Mouse (Mus musculus) kidney, postnatal 14 days (tissue): ENCODE data around the gene Rapgef1.
A peak's percentile ranks its signal among the peaks of the same experiment; 100 is the strongest.

Experiments
- DNase-seq: peaks from one replicate; pipeline ENCODE4 v3.0.0; 2022; ENCODE audit warnings: mixed read lengths

Gene Rapgef1

DNA sequence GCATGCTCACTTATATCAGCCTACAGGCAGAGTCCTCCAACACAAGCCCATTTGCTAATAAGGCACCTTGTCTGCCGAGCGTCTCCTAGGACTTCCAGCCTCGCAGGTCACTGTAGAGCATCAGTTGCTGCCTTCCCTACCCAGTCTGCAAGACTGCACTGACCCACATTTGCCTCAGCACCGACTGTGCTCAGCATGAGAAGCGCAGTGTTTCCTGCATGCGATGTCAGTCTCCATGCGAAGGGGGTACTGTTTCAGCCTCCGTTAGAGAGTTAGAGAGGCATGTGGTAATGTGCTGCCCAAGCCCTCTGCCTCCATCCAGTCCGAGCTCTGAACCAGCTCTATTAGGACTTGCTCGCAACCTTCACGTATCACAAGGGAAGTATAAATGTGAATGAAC is 54.6 kb downstream of the Rapgef1 start:
- DNase-seq: no peak

DNA sequence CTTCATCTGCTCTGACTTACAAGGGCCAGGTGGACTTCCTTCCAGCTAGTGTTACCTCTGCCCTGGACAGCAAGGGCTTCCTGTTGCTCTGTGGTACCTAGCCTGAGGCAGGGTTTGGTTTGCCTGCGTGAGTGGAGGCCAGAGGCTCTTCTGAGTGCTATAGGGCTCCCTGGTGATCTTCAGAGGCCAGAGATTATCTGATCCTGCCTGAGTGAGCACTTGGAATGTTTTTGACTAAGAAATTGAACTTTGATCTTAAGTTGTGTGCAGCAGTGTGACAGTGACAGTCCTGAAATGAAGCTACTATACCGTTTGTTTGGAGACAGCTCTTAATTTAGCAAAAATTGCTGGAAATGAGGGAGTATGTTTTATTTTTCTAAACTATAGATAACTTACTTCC is 55.0 kb downstream of the Rapgef1 start:
- no peak for DNase-seq

DNA sequence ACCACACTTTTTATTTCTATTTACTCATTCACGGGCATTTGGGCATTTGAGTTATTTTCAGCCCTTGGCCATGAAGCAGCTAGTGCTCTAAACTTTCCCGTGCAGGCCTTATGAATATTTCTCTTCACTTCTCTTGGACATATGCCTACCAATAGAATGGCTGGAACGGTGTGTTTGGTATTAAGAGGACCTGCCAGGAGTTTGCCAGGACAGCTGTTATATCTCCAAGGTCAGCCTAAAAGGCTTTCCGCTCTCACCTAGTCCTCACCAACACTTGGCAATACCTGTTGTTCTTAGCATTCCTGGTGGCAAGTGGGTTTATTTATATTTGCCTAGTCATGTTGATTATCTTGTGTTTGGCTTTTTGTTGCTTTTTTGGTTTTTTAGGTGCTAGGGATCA is 56.3 kb downstream of the Rapgef1 start:
- DNase-seq: no peak

DNA sequence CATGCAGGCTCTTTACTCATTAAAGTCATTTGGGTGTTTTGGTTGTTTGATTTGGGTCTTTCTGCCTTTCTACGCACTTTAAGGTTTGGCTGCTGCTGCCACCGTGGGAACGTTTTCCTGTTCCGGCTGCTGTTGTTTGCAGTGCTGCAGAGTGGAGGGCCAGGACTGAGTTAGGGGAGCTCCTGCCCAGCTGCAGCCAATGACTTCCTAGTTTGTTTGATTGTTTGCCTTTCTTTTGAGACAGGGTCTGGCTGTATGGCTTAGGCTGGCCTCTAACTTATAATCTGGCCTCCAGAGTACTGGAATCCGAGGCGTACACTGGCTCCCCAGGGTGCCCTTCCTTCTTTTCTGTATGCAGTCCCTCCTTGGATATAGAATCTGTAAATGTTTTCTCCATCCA is 57.0 kb downstream of the Rapgef1 start:
- no peak for DNase-seq

DNA sequence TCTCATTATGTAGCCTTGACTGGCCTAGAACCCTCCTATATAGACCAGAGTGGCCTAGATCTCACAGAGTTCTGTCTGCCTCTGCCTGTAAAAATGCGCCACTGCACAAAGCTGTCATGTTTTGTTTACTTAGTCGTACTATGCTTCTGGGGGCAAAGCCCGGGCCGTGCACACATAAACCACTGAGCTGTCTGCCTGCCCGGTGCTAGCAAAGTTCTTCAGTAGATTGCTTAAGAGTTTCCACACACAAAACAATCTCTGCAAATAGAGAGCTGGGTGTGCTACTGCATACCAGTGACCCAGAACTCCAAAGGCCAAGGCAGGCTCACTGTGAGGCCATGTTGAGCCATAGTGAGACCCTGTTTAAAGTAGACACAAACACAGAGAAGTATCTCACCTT is 58.3 kb downstream of the Rapgef1 start:
- DNase-seq: peak; percentile 32

DNA sequence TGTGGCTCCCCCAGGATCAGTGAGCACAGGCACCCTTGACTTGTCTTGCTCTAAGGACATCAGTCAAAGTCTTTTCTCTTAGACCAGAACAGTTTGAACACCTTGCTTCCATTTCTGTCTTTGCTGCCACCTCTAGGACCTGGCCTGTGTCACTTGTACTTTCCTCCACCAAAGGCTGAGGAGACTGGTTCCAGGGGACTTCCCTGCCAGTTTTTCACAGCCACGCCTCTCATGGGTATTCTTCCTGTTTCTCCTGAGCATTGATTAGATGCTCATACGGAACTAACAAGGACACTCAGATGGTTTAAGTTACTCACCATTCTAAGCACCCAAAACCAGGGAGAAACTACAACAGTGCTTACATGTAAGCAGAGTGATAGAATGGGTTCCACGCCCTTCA is 59.0 kb downstream of the Rapgef1 start:
- DNase-seq: no peak

DNA sequence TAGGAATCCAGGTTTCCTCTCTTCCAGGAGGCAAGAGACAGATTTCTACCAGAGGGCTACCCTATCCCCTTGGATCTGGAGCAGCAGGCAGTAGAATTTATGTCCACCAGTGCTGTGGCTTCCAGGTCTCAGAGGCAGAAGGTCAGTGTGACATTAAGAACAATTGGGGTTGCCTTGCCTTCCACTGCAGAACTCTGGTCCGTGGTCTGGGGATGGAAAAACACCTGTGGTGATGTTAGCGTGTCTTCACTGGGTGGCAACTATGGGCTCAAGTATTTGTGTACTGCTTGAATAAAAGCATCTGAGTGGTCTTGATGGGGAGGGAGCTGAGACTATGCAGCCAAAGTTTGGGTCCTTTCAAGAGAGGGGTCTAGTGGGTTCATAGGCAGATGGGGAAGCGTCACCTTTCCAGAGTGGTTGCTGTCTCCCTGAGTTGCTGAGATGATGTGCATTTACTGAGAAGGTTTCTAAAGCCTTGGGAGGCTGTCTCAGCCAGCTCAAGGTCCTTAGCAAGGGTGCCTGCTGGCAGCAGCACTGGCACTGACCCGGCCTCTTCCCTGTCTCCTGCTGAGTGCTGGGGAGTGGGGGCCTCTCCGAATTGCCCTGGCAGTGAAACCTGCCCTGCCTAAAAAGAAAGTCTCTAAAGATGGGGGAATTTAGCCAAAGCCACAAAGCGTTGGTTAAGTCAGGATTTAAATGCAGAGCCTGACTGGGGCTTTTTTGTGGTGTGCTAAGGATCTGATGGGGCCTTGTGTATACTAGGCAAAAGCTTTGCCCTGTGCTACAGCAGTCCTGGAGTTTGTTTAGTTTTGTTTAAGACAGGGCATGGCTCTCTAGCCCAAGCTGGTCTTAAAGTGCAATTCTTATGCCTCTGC is 60.4 kb downstream of the Rapgef1 start:
- no peak for DNase-seq

DNA sequence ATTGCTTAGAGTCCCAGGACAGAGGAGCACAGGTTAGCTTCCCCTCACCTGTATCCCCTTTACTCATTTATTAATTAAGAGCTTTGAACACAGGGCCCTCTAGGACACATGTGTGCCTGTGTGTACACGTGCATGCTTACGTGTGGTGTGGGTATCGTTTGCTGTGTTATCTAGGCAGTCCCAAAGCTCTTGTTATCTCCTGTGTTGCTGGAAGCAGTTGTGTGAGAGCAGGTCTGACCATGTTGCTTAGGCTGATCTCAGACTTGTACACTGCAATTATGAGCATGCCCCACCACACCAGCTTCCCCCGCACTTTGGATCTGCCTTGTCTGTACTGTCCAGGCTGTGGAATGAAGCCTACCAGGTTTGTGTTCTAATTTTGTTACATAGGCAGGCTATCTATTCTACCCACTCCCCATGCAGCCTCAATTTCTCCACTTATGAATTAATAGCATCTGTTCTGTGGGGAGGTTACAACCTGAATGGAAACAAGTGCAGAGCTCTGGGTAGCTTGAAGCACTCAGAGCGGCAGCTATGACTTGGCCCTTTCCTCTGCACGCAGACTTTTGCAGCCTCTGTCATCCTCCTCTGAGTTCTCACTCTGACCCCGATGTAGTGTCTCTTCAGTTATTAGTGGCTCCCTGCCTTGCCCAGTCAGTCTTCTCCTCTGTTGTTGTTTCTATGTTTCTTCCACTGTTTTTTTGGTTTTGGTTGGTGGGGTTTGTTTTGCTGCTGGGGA is 63.9 kb downstream of the Rapgef1 start:
- no peak for DNase-seq

DNA sequence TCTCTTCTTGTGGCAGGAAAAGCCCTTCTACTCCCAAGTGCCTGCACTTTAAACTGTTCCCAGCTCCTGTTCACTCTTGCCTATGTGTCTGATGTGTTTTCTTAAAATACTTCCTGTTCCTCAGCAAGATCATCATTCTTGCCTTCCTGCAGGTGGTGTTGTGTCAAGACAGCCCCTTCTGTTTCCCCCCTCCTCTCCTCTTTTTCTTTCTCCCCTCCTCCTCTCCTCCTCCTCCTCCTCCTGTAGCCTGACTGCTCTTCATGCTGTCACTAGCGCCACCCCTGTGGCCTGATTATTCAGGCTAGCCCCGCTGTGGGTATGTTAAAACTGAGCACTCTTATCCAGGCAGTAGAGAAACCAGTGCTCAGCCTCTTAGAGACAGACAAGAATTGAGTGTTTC is 65.0 kb downstream of the Rapgef1 start:
- no peak for DNase-seq

DNA sequence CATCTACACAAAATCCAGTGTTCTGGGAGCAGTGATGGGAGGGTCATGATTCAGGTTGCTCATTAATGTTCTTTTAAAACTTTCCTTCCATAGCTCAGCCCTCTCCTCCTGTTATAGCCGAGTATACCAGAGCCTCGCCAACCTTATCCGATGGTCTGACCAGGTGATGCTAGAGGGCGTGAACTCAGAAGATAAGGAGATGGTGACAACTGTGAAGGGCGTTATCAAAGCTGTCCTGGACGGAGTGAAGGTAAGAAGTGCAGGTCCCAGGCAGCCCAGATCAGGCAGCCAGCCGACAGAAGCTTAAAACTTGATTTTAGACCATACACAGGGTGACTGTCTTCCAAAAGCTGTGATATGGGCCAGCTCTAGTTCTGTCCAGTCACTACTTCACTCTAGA is 69.5 kb downstream of the Rapgef1 start:
- no peak for DNase-seq

DNA sequence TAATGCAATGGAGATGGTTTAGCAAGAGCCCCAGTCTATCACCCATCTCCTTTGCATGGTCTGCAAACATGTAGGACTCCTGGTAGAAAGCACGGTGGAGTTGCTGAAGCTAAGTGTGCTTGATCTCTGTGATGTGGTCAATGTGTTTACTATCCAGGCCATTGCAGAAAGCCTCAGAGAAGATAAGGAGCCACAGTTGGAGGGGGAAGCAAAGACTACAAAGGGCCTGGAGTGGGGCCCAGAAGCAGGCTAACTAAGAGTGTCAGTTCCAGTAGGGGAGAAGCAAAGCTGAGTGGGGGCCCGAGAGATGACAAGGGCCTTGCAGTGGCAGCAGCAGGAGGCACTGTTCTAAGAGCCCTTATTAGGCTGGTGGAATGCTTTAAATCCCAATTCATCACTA is 70.0 kb downstream of the Rapgef1 start:
- no peak for DNase-seq

DNA sequence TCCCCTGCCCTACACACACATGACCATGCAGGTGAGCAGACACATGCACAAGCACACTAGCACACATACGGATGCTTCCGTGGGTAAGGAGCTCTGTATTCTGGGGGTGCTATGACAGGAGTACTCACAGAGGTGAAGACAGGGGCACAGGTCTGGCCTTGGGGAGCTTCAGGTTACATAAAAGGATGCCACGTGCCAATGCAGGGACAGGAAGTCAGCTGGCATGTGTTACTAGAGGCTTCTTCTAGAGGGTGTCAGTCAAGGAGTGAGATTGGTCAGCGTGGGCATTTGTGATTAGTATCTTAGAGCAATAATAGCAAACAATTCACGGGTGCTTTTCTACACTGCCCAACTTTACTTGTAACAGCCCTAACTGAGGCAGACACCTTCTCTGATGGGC is 71.5 kb downstream of the Rapgef1 start:
- no peak for DNase-seq

DNA sequence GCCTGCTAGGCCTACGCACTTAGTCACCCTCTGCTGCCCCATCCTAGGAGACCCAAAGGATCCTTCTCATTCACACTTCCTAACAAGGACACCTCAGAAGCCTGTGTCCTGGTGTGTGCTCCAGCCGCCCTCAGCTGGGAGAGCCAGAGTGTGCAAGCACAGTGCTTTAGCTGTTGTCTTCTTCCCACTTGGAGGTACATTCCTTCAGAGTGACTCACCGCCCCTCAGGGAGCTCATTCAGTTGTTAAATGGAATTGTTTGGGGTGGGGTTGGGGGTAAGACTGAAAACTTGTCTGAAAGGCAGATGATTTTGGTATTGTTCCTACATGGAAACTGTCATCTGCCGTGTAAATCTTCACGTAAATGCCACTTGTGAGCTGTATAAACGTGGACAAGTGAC is 72.0 kb downstream of the Rapgef1 start:
- no peak for DNase-seq

DNA sequence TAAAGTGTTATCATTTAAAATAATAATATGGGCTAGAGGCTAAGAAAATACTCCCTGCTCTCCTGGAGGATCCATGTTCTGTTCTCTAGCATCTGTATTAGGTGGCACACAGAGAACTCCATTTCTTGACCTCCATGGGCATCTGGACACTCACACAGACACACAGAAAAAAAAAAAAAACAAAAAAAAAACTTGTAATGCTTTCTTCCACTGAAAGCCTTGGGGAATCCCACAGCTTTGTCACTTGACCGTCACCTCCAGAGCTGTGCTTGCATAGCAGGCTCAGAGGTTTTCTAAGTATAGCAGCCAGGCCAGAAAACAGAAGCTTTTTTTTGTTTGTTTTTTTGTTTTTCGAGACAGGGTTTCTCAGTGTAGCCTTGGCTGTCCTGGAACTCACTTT is 72.7 kb downstream of the Rapgef1 start:
- DNase-seq: no peak

DNA sequence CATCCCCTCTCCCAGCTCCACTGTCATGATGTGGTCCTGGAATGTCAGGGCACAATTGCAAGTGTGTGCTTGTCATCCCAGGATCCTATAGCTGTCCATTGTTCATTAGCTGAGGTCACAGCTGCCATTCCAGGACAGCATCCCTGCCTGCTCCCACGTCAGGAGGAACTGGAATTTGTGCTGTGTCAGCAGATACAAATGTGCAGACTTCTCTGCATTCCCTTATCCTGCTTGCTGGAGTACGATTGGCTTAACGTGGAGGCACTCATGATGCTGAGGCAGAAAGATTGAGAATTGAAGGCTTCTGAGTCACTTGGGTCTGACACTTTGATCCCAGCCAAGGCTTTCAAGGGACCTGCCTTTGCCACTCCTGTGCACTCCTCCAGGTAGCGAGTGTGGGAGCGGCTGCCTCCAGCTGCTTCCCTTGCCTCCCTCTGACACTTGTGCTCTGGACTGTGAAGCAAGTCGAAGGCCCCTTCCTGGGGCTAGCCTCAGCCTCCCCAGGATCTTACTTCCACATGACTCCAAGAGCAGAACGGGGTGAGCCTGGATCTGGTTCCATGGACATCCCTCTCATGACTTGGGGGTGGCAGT is 76.8 kb downstream of the Rapgef1 start:
- peak; percentile 18 for DNase-seq

DNA sequence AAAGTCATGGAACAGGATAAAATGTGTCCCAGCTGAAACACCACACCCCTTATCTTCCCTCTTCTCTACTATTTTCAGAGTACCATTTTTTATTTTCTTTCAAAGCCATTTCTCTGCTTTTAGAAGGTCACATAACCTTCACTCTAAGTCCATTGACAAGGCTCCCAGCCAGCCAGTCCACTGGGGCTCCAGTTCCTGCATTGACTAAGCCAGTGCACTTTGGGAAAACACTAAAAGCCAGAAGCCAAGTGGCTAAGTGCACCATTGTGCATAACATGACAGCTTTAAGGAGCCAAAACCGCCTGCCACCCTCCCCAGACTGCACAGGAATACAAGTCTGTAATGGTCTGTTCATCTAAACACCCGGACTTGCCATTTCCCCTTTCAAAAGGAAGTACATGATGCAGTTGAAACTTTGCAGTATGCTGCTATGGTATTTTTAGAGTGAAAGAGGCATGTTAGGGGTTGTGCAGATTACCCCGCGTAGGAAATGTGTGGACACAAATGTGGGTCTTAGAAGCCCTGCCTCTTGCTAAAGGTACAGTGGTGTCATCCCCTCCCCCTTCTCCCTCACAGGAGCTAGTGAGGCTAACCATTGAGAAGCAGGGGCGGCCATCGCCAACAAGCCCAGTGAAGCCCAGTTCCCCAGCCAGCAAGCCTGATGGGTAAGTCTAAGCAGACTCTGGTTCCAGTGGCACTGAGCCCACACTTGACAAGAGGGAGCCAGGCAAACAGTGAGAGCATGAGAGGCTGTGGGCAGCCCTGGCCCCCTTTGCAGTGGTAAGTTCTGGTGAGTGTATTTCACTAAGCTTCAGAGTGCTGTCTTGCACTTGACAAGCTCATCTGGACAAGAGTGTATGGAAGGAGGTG is 79.1 kb downstream of the Rapgef1 start:
- DNase-seq: no peak

DNA sequence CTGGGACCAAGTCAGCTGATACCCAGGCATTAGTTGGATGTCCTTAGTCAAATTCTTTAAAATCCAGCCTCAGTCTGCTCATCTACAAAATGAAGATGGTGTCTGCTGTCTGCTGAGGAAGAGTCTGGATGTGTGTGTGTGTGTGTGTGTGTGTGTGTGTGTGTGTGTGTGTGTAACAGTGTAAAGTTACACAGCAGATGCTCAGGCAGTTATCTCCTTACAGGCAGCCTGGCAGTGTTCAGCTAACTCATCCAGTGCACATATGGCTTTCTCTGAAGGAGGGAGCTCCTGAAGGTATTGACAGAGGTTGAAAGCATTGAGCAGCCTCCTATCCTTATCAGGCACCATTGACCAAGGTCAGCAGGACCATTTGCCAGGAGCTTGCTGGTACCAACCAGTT is 81.4 kb downstream of the Rapgef1 start:
- DNase-seq: no peak

DNA sequence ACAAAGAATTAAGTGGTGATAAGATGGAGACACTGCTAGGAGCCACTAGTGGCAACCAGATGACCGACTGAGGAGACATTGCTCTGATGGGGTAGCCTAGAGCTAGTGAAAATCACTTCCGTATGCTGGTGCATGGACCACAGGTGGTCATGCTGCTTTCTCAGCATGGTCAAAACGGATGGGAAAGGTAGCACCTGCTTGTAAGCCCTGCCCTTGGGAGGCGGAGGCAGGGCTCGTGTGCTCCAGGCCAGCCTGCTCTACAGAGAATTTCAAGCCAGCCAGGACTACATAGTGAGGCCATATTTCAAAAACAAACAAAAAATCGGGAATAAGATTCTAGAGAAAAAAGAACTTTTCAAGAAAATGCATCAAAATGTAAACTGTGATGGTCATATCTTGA is 81.9 kb downstream of the Rapgef1 start:
- DNase-seq: no peak

DNA sequence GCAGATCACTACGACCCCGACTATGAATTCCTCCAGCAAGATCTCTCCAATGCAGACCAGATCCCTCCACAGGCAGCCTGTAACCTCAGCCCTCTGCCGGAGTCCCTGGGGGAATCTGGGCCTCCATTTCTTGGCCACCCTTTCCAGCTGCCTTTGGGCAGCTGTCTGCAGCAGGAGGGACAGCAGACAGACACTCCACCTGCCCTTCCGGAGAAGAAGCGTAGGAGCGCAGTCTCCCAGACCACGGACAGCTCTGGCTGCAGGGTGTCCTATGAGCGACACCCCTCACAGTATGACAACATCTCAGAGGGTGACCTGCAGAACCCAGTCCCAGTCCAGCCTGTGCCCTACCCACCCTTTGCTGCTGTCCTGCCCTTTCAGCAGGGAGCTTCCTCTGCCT is 82.7 kb downstream of the Rapgef1 start:
- DNase-seq: no peak

DNA sequence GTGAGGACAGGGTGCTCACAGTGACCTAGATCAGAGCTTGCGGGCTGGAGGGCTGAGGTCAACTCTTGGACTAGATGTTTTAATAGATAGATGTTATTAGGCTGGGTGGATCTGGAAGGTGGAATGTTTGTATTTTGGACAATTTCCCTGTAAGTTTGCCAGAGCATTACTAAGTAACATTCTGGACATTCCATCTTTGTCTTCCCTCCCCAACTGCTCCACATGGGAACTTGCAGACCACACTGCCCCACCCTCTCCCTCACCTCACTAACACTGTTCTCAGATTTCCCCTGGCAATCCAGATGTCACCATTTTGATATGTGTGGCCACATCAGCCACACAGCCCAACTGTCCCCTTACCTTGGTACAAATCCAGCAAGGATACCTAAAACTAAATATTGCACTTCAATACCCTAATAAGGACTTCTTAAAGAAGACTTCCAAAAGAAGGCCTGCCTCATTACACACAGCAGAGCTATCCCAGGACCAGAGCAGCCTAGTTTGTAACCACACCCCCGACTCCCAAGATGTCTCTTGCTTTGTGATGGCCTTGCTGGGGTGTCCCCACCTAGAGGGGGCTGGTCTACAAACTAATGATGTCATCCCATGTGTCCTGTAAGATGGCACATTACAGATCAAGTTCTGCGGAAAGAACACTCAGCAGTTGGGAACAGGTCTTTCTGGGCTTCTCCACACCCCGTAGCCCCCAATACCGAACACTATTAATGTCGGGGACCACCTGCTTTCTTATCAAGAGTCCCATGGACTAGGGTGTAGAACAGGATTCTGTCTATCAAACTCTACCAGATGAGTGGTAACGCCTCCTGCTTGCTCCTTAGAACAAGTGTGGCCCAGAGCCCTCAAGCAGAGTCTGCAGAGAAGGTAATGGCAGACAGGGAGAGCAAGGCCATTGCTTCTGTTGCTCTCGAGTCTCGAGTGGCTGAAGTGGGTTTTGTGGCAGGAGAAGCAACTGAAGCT is 83.9 kb downstream of the Rapgef1 start:
- DNase-seq: peak; percentile 8

DNA sequence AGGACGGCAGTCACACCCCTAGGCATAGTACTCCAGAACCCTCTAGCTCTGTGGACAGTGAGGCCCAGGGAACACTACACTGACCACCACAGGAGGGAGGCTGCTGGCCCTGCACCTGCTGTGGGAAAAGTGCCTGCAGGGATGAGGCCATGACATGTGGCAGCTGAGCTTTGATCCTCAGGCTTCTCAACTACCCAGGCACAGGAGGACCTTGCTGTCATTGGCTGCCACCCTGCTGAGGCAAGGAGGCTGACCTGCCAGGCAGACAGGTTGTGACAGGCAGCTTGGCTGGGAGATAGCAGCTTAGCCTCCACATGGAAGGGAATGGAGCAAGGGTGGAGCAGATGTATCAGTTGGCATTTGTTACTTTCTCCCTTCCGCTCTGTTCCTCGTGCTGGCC is 86.0 kb downstream of the Rapgef1 start:
- no peak for DNase-seq
